In genomic region chr10:11886237-11886636, GRCm38 (mm10) we compare ENCODE assay signal across 14 mouse cellular contexts.
"Had no signal": no experiment of that assay in that cellular context is flagged by ENCODE, and none has a peak within 500 bp of the region (broad histone marks: within the 10 kb centered on the region; RNA-seq: fewer than 3 reads in every experiment).

No protein-coding gene starts in this region.

- DNase-seq: forebrain, postnatal 0 days; gastrocnemius, postnatal 14 days; gastrocnemius, postnatal 36 days; heart, adult 11 months; heart, adult 2 months; heart, postnatal 14 days; heart, postnatal 36 days; kidney, adult 11 months; kidney, adult 2 months; kidney, adult 9 months; kidney, postnatal 14 days; kidney, postnatal 36 days; layer of hippocampus, postnatal 36 days; left cerebral cortex, postnatal 4 days had no signal
